Mouse (Mus musculus) limb, embryonic 14.5 days (tissue): ENCODE results near the gene Atp5d. TPM values are rescaled to one million over a fixed set of nuclear protein-coding genes. Genes with fewer than 3 reads are reported as not detected.
A peak's percentile ranks its signal among the peaks of the same experiment; 100 is the strongest.

Source experiments
- ATAC-seq: fragments of 200-750 bp; cut with Nextera tagmentation; 2 replicates; pipeline ENCODE4 v1.8.0; 2017; ENCODE audit warnings: low read depth, moderate number of reproducible peaks, moderate TSS enrichment; ENCODE audit not compliant: low FRiP score
- DNase-seq: peaks from one replicate; pipeline ENCODE4 v3.0.0-alpha.2; 2015; ENCODE audit warnings: low spot score
- H3K27ac ChIP-seq: fragments of 300-500 bp; sonication (generic); replicated peaks from 2 replicates; pipeline ENCODE4 v1.5.1; 2014; ENCODE audit warnings: low read depth, mild to moderate bottlenecking, low read length, moderate library complexity, mixed read lengths
- H3K27me3 ChIP-seq: fragments of 300-500 bp; sonication (generic); 2 replicates; pipeline ENCODE4 v1.6.1; 2014; ENCODE audit warnings: low read length, mixed read lengths; ENCODE audit not compliant: control insufficient read depth, insufficient read depth
- H3K36me3 ChIP-seq: fragments of 300-500 bp; sonication (generic); 2 replicates; pipeline ENCODE4 v1.6.1; 2014; ENCODE audit warnings: mild to moderate bottlenecking, low read length, moderate library complexity, mixed read lengths; ENCODE audit not compliant: control insufficient read depth, insufficient read depth
- H3K4me1 ChIP-seq: fragments of 300-500 bp; sonication (generic); 2 replicates; pipeline ENCODE4 v1.6.1; 2014; ENCODE audit warnings: antibody characterized with exemption, low read length, mixed read lengths; ENCODE audit not compliant: control insufficient read depth, insufficient read depth
- H3K4me2 ChIP-seq: fragments of 300-500 bp; sonication (generic); replicated peaks from 2 replicates; pipeline ENCODE4 v1.6.1; 2014; ENCODE audit warnings: low read depth, mild to moderate bottlenecking, low read length, moderate library complexity; ENCODE audit not compliant: severe bottlenecking
- H3K4me3 ChIP-seq: fragments of 300-500 bp; sonication (generic); replicated peaks from 2 replicates; pipeline ENCODE4 v1.5.1; 2014; ENCODE audit warnings: low read length
- H3K9ac ChIP-seq: fragments of 300-500 bp; sonication (generic); 2 replicates; pipeline ENCODE4 v1.6.1; 2014; ENCODE audit warnings: mild to moderate bottlenecking, low read depth, low read length, moderate library complexity; ENCODE audit not compliant: severe bottlenecking
- H3K9me3 ChIP-seq: fragments of 300-500 bp; sonication (generic); 2 replicates; pipeline ENCODE4 v1.6.1; 2016; ENCODE audit warnings: low read length; ENCODE audit not compliant: control insufficient read depth
- POLR2A ChIP-seq: fragments of 200-500 bp; IDR thresholded peaks from 2 replicates; pipeline ENCODE4 v1.8.0; 2012; ENCODE audit warnings: inconsistent platforms, mild to moderate bottlenecking, moderate library complexity, borderline replicate concordance; ENCODE audit not compliant: insufficient read depth, insufficient read length; ENCODE audit errors: extremely low read depth
- WGBS: fragments of 180-500 bp; shearing (Covaris S2); extraction: QIAGEN DNeasy Blood & Tissue Kit; methylation state at CpG from one replicate; pipeline ENCODE4 v1.1.7; 2014; 5-methylcytosine and 5-hydroxymethylcytosine counted together
- polyA plus RNA-seq, 2 experiments: library from polyadenylated mRNA; depleted of rRNA in 1 of 2; stranded (reverse) in 1 of 2; unstranded in 1 of 2; fragments of >200 nt; fragmentation: Nextera tagmentation in 1 of 2; extraction: Ambion mirVana in 1 of 2; gene quantifications; 2 replicates each; pipeline versions ENCODE4 v1.2.1 to v1.2.3; 2012 to 2014

The Atp5d gene
- polyA plus RNA-seq, 2 experiments, result 449 to 477 TPM

DNA sequence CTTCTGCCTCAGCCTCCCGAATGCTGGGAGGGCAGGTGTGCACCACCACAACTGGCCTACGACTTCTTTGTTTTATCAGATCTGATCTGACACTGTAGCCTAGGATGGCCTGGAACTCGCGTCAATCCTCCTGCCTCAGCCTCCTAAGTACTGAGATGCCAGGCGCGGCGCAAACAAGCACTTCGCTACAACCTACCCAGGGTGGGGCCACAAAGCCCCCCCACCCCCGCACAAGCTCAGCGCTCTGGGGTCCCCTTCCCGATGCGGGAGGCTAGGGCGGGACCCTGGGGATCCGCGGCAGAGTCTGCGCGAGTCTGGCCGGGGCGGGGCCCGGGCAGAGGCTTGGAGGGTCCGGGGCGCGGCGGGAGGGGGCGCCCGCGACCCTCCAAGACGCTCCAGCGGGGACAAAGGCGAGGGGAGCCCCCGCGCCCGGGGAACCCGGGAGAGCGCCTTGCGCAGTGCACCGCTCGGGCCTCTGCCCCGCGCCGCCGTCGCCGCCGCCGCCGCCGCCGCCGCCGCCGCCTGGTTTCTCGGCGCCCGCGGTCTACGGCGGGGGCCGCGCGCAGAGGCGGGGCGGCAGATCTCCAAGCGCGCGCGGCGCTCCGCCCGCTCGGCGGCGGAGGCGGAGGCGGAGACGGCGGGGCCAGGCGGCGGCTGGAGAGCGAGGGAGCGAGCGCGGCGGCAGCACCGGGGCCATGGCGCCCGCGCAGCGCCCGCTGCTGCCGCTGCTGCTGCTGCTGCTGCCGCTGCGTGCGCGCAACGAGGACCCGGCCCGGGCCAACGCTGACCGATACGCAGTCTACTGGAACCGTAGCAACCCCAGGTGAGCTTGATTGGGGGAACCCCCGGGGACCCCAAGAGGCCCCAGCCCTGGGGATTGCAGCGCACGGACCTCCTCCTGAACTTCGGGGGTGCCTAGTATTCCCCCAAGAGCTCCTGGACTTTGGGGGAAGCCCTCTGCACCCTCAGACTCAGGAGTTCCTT, 40.9 kb downstream of the Atp5d start, which contains the start of gene Efna2:
Efna2 (plus strand) TSS at position 415 of the 984 bp plus-strand sequence.
- Histone ChIP-seq H3K4me2 (peak within 1 kb of the TSS; percentile 91), H3K9ac (peak within 1 kb of the TSS; percentile 94), H3K9me3 (no peaks in the 10 kb centered on the region), H3K36me3 (0 out of 2 replicates have a peak, but pooled peaks cover 15% of the 10 kb centered on the region), H3K27me3 (no peaks in the 10 kb centered on the region), H3K27ac (peak within 1 kb of the TSS; percentile 74), H3K4me3 (peak within 1 kb of the TSS; percentile 81), H3K4me1 (peaks cover 17% of the 10 kb centered on the region)
- WGBS, result 5% methylated on average over 35 of the region's 106 CpGs
- DNase-seq, result peak; percentile 63
- no peak for TF ChIP-seq POLR2A
- ATAC-seq, result peak; percentile 80

DNA sequence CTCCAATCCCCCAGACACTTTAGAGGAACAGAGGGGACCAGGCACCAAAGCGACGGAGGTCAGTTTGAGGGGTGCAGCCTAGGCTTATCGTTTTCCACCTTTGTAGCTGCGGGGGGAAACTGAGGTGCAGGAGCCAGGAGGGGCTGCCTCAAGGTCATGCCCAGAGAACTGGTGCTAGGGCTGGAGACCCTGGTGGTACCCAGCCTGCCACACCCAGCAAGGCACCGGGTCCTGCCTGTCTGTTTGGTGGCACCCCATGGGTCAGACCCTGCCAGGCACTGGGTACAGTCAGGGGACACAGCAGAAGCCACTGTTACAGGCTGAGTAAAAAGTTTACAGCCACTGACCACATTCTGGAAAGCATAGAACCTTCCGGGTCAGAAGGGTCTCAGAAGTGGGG, 41.9 kb downstream of the Atp5d start:
- DNase-seq, result no peak
- TF ChIP-seq POLR2A, result no peak
- WGBS, result 28% methylated on average over 6 of the region's 6 CpGs

DNA sequence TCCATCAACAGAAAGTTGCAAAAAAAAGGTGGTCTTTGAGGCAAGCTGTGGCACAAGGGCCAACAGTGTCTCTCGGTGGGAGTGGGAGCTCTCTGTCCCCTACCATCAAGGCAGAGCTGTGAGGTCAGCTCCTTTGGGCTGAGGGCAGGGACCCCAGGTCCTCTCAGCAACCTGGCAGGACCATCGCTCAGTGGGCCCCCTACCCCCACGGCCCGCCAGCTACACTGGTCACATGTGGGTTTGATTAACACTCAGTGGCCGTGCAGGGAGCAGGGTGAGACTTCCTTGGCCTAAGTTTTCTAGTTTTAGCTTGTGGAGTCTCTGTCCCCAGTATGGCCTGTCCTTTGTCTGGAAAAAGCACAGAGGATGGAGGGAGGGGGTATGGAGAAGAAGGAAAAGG, 42.4 kb downstream of the Atp5d start:
- WGBS, result 22% methylated on average over 5 of the region's 5 CpGs
- Histone ChIP-seq H3K27me3 (no peaks in the 10 kb centered on the region), H3K36me3 (0 out of 2 replicates have a peak, but pooled peaks cover 15% of the 10 kb centered on the region), H3K4me2 (peak overlapping the region; percentile 91), H3K9me3 (no peaks in the 10 kb centered on the region), H3K9ac (peak overlapping the region; percentile 94), H3K27ac (no peak overlapping the region), H3K4me3 (peak overlapping the region; percentile 81), H3K4me1 (peaks cover 17% of the 10 kb centered on the region)
- no peak for TF ChIP-seq POLR2A
- ATAC-seq, result no peak
- DNase-seq, result no peak

More for the DNA sequence above, 41.9 kb downstream of the Atp5d start:
- Histone ChIP-seq H3K9me3 (no peaks in the 10 kb centered on the region), H3K4me2 (peak overlapping the region; percentile 91), H3K4me1 (peaks cover 17% of the 10 kb centered on the region), H3K27me3 (no peaks in the 10 kb centered on the region), H3K27ac (no peak overlapping the region), H3K9ac (peak overlapping the region; percentile 94), H3K4me3 (peak overlapping the region; percentile 81), H3K36me3 (0 out of 2 replicates have a peak, but pooled peaks cover 15% of the 10 kb centered on the region)
- no peak for ATAC-seq

DNA sequence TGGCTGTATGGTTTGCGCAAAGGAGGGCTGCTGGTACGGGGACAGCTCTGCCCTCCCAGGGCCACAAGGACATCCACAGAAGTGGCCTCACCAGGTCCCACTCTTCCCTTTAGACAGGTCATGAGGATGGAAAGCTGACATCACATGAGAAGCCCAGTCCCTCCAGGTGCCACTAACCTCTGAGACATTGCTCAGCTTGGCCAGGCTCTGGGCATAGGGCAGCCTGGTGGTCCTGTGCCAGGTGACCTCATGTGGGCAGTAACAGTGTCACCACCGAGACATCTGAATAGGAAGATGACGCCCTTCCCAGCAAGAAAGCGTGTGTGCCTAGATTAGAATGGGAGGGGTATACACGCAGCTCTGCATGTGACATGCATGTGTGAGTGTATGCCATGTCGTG, 44.1 kb downstream of the Atp5d start:
- TF ChIP-seq POLR2A, result no peak
- H3K4me3 ChIP-seq, result no peak overlapping the region
- DNase-seq (no peak), ATAC-seq (no peak)
- no peaks in the 10 kb centered on the region for H3K9me3 ChIP-seq
- H3K9ac ChIP-seq, result no peak overlapping the region
- no peak overlapping the region for H3K27ac ChIP-seq
- peaks cover 17% of the 10 kb centered on the region for H3K4me1 ChIP-seq
- H3K4me2 ChIP-seq, result no peak overlapping the region
- H3K36me3 ChIP-seq, result peaks cover 27% of the 10 kb centered on the region
- WGBS, result 94% methylated on average over 7 of the region's 7 CpGs
- H3K27me3 ChIP-seq, result no peaks in the 10 kb centered on the region

DNA sequence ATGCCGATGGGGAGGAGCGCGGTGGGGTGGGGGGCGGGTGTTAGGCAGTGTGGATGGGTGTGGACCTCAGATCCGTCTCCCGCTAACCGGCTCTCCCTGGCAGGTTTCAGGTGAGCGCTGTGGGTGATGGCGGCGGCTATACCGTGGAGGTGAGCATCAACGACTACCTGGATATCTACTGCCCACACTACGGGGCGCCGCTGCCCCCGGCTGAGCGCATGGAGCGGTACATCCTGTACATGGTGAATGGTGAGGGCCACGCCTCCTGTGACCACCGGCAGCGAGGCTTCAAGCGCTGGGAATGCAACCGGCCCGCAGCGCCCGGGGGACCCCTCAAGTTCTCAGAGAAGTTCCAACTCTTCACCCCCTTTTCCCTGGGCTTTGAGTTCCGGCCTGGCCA, 48.2 kb downstream of the Atp5d start:
- DNase-seq, result no peak
- Histone ChIP-seq H3K4me2 (no peak overlapping the region), H3K27me3 (peaks cover 20% of the 10 kb centered on the region), H3K4me3 (no peak overlapping the region), H3K36me3 (peaks cover 45% of the 10 kb centered on the region), H3K27ac (no peak overlapping the region), H3K9me3 (no peaks in the 10 kb centered on the region), H3K9ac (no peak overlapping the region), H3K4me1 (peaks cover 11% of the 10 kb centered on the region)
- 50% methylated on average over 26 of the region's 27 CpGs for WGBS
- ATAC-seq, result no peak
- no peak for TF ChIP-seq POLR2A
